Mouse (Mus musculus) ES-Bruce4 (cell line): ENCODE measurements around the gene Sgca. TPM values are rescaled to one million over a fixed set of nuclear protein-coding genes. Genes with fewer than 3 reads are reported as not detected.
A peak's percentile ranks its signal among the peaks of the same experiment; 100 is the strongest.

Source experiments
- H3K27ac ChIP-seq: 2 replicates; pipeline ENCODE4 v1.5.1; 2012; ENCODE audit warnings: low read length, inconsistent platforms; ENCODE audit not compliant: insufficient read depth
- H3K27me3 ChIP-seq: 2 replicates; pipeline ENCODE4 v1.6.1; 2012; ENCODE audit warnings: mild to moderate bottlenecking, low read length, inconsistent platforms; ENCODE audit not compliant: control insufficient read depth, poor library complexity, insufficient read depth, severe bottlenecking
- H3K36me3 ChIP-seq: 2 replicates; pipeline ENCODE4 v1.6.1; 2012; ENCODE audit warnings: inconsistent platforms, mild to moderate bottlenecking, low read length, moderate library complexity; ENCODE audit not compliant: control insufficient read depth, poor library complexity, insufficient read depth, severe bottlenecking
- H3K4me1 ChIP-seq: one replicate; pipeline ENCODE4 v1.8.1; 2011; ENCODE audit warnings: low read length; ENCODE audit not compliant: control insufficient read depth, insufficient read depth
- H3K4me3 ChIP-seq: 2 replicates; pipeline ENCODE4 v1.5.1; 2011; ENCODE audit warnings: low read depth, mild to moderate bottlenecking, low read length
- H3K9ac ChIP-seq: 2 replicates; pipeline ENCODE4 v1.6.1; 2012; ENCODE audit warnings: low read depth, mild to moderate bottlenecking, inconsistent platforms; ENCODE audit not compliant: poor library complexity, severe bottlenecking
- H3K9me3 ChIP-seq: replicated peaks from 2 replicates; pipeline ENCODE4 v1.6.1; 2012; ENCODE audit warnings: mild to moderate bottlenecking, low read length, inconsistent platforms; ENCODE audit not compliant: control insufficient read depth, poor library complexity, insufficient read depth, severe bottlenecking
- CTCF ChIP-seq: IDR thresholded peaks from one replicate; pipeline ENCODE4 v1.8.1; 2011; ENCODE audit warnings: low read depth, low read length
- EP300 ChIP-seq: IDR thresholded peaks from 2 replicates; pipeline ENCODE4 v1.6.1; 2011; ENCODE audit warnings: low read depth, low read length; ENCODE audit not compliant: insufficient read depth
- POLR2A ChIP-seq: IDR thresholded peaks from one replicate; pipeline ENCODE4 v1.8.1; 2011; ENCODE audit warnings: low read length; ENCODE audit not compliant: insufficient read depth
- polyA plus RNA-seq: library from polyadenylated mRNA; stranded (reverse); fragments of >200 nt; gene quantifications from 2 replicates; pipeline ENCODE4 v1.2.4, GENCODE M21; 2011; ENCODE audit warnings: low read depth; ENCODE audit not compliant: missing spikeins, insufficient read depth, insufficient read length

Gene Sgca
- polyA plus RNA-seq, 1 experiment: not detected

DNA sequence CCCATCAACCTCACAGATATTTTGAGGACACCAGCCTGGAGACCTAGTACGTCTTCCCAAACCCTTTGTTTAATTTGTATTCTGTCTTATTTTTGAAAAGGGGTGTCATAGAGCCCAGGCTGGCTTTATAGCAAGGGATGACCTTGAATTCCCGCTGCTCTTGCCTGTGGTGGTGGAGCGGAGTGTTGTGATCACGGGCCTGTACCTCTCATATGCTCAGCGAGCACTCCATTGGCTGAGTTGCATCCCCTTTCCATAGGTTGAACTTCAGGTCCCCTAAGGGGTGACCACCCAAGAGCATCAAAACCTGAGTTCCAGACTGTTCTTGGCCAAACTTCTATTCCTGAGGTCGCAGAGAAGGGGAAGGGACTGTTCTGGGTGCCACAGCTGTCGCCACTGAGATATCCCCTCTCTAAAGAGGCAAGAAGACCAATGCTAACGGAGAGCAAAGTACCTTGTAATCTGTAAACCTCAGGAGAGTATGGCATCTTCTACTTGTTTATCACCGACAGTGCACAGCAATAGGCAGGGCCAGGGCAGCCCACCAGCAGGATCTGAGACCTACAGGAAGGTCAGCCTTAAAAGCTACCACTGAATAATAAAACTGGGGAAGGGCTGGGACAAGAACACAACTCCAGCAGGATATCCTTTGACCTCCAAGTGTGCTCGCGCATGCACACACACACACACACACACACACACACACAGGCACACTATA, 3.5 kb upstream of the Sgca start:
- Histone ChIP-seq H3K4me1 (no peaks in the 10 kb centered on the region), H3K9me3 (no peaks in the 10 kb centered on the region), H3K9ac (no peak overlapping the region; the same call in 1 of the 2 replicates), H3K36me3 (no peaks in the 10 kb centered on the region), H3K27ac (no peak overlapping the region), H3K27me3 (no peaks in the 10 kb centered on the region), H3K4me3 (no peak overlapping the region)
- TF ChIP-seq EP300 (no peak), CTCF (no peak), POLR2A (no peak)

- H3K4me1 ChIP-seq: no peaks in the 10 kb centered on the region
- H3K4me3 ChIP-seq: no peak overlapping the region
- H3K9me3 ChIP-seq: no peaks in the 10 kb centered on the region
- H3K36me3 ChIP-seq: no peaks in the 10 kb centered on the region
- H3K9ac ChIP-seq: no peak overlapping the region; the same call in 1 of the 2 replicates
- TF ChIP-seq POLR2A (no peak), CTCF (peak; percentile 96), EP300 (peak; percentile 59; the same call in 1 of the 2 replicates)
- no peak overlapping the region for H3K27ac ChIP-seq
- H3K27me3 ChIP-seq: no peaks in the 10 kb centered on the region
Measured at GRCm38 (mm10) chr11:94978947-94979346, 2.8 kb upstream of the Sgca start.

GRCm38 (mm10) chr11:94978178-94978915, 2.2 kb upstream of the Sgca start:
- no peaks in the 10 kb centered on the region for H3K9me3 ChIP-seq
- no peak overlapping the region for H3K9ac ChIP-seq
- H3K4me3 ChIP-seq: no peak overlapping the region
- H3K27ac ChIP-seq: no peak overlapping the region
- TF ChIP-seq POLR2A (no peak), CTCF (no peak), EP300 (no peak)
- H3K27me3 ChIP-seq: no peaks in the 10 kb centered on the region
- H3K4me1 ChIP-seq: no peaks in the 10 kb centered on the region
- no peaks in the 10 kb centered on the region for H3K36me3 ChIP-seq

DNA sequence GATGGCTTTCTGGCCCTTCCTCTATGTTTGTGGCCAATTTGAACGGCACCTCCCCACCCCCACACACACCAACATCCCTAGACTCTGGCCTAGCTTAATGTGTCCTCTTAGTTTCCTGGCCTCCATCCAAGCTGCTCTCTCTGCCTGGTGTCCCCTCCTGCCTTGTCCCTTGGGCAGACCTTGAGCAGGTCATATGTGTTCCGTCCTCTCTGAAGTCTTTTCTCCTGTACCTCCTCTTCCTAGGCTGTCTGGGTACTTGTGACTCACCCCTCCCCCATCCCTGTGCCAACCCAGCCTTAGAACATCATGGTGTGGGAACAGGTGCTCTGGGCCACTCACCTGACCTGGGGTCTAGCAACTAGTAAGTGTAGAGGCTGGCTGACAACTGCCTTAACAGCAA, 1.2 kb downstream of the Sgca start:
- H3K36me3 ChIP-seq: no peaks in the 10 kb centered on the region
- H3K27me3 ChIP-seq: no peaks in the 10 kb centered on the region
- H3K9ac ChIP-seq: no peak overlapping the region
- no peak overlapping the region for H3K27ac ChIP-seq
- TF ChIP-seq CTCF: no peak
- TF ChIP-seq POLR2A: no peak
- TF ChIP-seq EP300: no peak
- no peaks in the 10 kb centered on the region for H3K9me3 ChIP-seq
- no peaks in the 10 kb centered on the region for H3K4me1 ChIP-seq
- no peak overlapping the region for H3K4me3 ChIP-seq

- no peak for TF ChIP-seq POLR2A
- no peak for TF ChIP-seq CTCF
- no peak for TF ChIP-seq EP300
- no peak overlapping the region for H3K9ac ChIP-seq
- no peaks in the 10 kb centered on the region for H3K4me1 ChIP-seq
Measured at GRCm38 (mm10) chr11:94973313-94973712, 2.8 kb downstream of the Sgca start.

DNA sequence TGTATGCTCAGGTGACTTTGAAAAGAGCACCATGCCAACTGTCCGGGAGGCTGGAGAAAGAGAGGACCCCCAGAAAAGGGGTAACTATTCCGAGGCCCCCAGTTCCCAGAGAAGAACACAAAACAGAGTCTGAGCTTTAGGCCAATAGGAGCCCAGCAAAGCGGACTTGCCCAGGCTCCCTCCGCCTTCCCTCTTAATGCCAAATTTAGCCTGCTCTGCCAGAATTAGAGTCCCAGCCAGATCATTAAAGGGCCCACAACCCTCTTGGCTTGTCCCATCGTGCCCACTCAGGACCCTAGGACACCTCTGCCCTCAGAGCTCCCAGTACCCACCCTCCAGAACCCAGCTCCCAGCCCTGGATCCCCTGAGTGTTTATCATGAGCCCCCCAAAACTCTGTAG, 3.2 kb downstream of the Sgca start:
- Histone ChIP-seq H3K9me3 (no peaks in the 10 kb centered on the region), H3K4me3 (no peak overlapping the region), H3K9ac (no peak overlapping the region), H3K27me3 (no peaks in the 10 kb centered on the region), H3K36me3 (no peaks in the 10 kb centered on the region), H3K4me1 (no peaks in the 10 kb centered on the region), H3K27ac (no peak overlapping the region)
- TF ChIP-seq POLR2A (no peak), EP300 (no peak), CTCF (no peak)

More at GRCm38 (mm10) chr11:94973313-94973712, 2.8 kb downstream of the Sgca start:
- no peaks in the 10 kb centered on the region for H3K9me3 ChIP-seq
- H3K27ac ChIP-seq: no peak overlapping the region
- H3K27me3 ChIP-seq: no peaks in the 10 kb centered on the region
- no peak overlapping the region for H3K4me3 ChIP-seq
- H3K36me3 ChIP-seq: no peaks in the 10 kb centered on the region
